18 mouse cellular contexts compared by ENCODE assay signal in genomic region chr9:62022961-62023680, GRCm38 (mm10). TPM values are rescaled to one million over a fixed set of nuclear protein-coding genes. Genes with fewer than 3 reads are reported as not detected.
DNase-seq lines count a peak whose midpoint lies in the region; ATAC-seq lines count a peak whose summit lies in the region.
"Had no signal": no experiment of that assay in that cellular context is flagged by ENCODE, and none has a peak within 500 bp of the region (broad histone marks: within the 10 kb centered on the region; RNA-seq: fewer than 3 reads in every experiment).

No protein-coding gene starts in this region.

- peaks cover 26% of the 10 kb centered on the region for H3K27me3 ChIP-seq in kidney, embryonic 15.5 days
- H3K27me3 ChIP-seq in stomach, embryonic 15.5 days (replicated peaks), result peaks cover 5% of the 10 kb centered on the region; the same call in 1 of the 2 replicates
- peaks cover 13% of the 10 kb centered on the region for H3K27me3 ChIP-seq in midbrain, embryonic 14.5 days (ENCODE audit: control insufficient read depth, insufficient read depth, low read length)

- 71% methylated on average over 6 of the region's 6 CpGs for WGBS in kidney, embryonic 15.5 days
- WGBS in stomach, embryonic 15.5 days, result 76% methylated on average over 6 of the region's 6 CpGs
- 89% methylated on average over 6 of the region's 6 CpGs for WGBS in midbrain, embryonic 14.5 days

- ATAC-seq in kidney, embryonic 15.5 days (replicated peaks; ENCODE audit: low FRiP score), result 0 out of 2 replicates have a peak, but pooled peaks have one; percentile 16
- peak; percentile 20; the same call in 1 of the 2 replicates for ATAC-seq in stomach, embryonic 15.5 days (ENCODE audit: insufficient read depth, low FRiP score, low read depth)
- ATAC-seq in erythroblast, adult 5-6 weeks (replicated peaks; ENCODE audit: low FRiP score, poor library complexity, severe bottlenecking), result no peak
- no peak for ATAC-seq in midbrain, embryonic 14.5 days (ENCODE audit: low FRiP score, low TSS enrichment)
- ATAC-seq: CD4-positive, CD25-positive, alpha-beta regulatory T cell, adult 4 months; lung, postnatal 0 days had no signal

- H3K4me2 ChIP-seq in kidney, embryonic 15.5 days, result no peak overlapping the region
- H3K4me2 ChIP-seq in stomach, embryonic 15.5 days, result 0 out of 2 replicates have a peak overlapping the region, but pooled peaks have one; percentile 5
- no peak overlapping the region for H3K4me2 ChIP-seq in midbrain, embryonic 14.5 days (ENCODE audit: low read length)
- H3K4me2 ChIP-seq: embryonic facial prominence, embryonic 13.5 days; heart, embryonic 12.5 days; liver, embryonic 13.5 days had no signal

- peak overlapping the region; percentile 75 for H3K27ac ChIP-seq in kidney, embryonic 15.5 days
- H3K27ac ChIP-seq in stomach, embryonic 15.5 days, result peak overlapping the region; percentile 37; the same call in 1 of the 2 replicates
- H3K27ac ChIP-seq in midbrain, embryonic 14.5 days (replicated peaks; ENCODE audit: low read depth, low read length), result no peak overlapping the region
- H3K27ac ChIP-seq: embryonic facial prominence, embryonic 13.5 days; forebrain, embryonic 10.5 days; liver, embryonic 13.5 days had no signal

- no peaks in the 10 kb centered on the region for H3K36me3 ChIP-seq in kidney, embryonic 15.5 days
- no peaks in the 10 kb centered on the region for H3K36me3 ChIP-seq in stomach, embryonic 15.5 days
- H3K36me3 ChIP-seq in midbrain, embryonic 14.5 days (ENCODE audit: control insufficient read depth, insufficient read depth, low read length), result no peaks in the 10 kb centered on the region
- H3K36me3 ChIP-seq: embryonic facial prominence, embryonic 13.5 days; forebrain, embryonic 10.5 days; heart, embryonic 12.5 days; liver, embryonic 13.5 days had no signal

- peak; percentile 47 for DNase-seq in adrenal gland, adult 8-10 months
- DNase-seq in adrenal gland, postnatal 25 days, result peak; percentile 56
- DNase-seq in midbrain, embryonic 14.5 days, result no peak
- DNase-seq in cerebellum, postnatal 25 days, result no peak
- DNase-seq: cerebellum, adult 18-20 months; heart, postnatal 36 days; liver, embryonic 13.5 days; spleen, adult 18-20 months had no signal

- peaks cover 56% of the 10 kb centered on the region for H3K4me1 ChIP-seq in kidney, embryonic 15.5 days
- H3K4me1 ChIP-seq in stomach, embryonic 15.5 days, result peaks cover 25% of the 10 kb centered on the region
- peaks cover 7% of the 10 kb centered on the region; the same call in 1 of the 2 replicates for H3K4me1 ChIP-seq in midbrain, embryonic 14.5 days (ENCODE audit: control insufficient read depth, insufficient read depth, low read length)

- no peaks in the 10 kb centered on the region for H3K9me3 ChIP-seq in kidney, embryonic 15.5 days (replicated peaks)
- no peaks in the 10 kb centered on the region for H3K9me3 ChIP-seq in stomach, embryonic 15.5 days
- H3K9me3 ChIP-seq in midbrain, embryonic 14.5 days (ENCODE audit: control insufficient read depth, low read length), result no peaks in the 10 kb centered on the region
- H3K9me3 ChIP-seq: embryonic facial prominence, embryonic 13.5 days; forebrain, embryonic 10.5 days; heart, embryonic 12.5 days; liver, embryonic 13.5 days; megakaryocyte, embryonic 14.5 days had no signal

- no peak overlapping the region for H3K4me3 ChIP-seq in kidney, embryonic 15.5 days (replicated peaks)
- no peak overlapping the region for H3K4me3 ChIP-seq in stomach, embryonic 15.5 days (replicated peaks)
- no peak overlapping the region for H3K4me3 ChIP-seq in midbrain, embryonic 14.5 days (replicated peaks; ENCODE audit: low read depth, low read length)
- H3K4me3 ChIP-seq: embryonic facial prominence, embryonic 13.5 days; forebrain, embryonic 10.5 days; heart, embryonic 12.5 days; liver, embryonic 13.5 days; megakaryocyte, embryonic 14.5 days had no signal

- no peak overlapping the region for H3K9ac ChIP-seq in kidney, embryonic 15.5 days
- H3K9ac ChIP-seq in stomach, embryonic 15.5 days, result no peak overlapping the region
- no peak overlapping the region for H3K9ac ChIP-seq in midbrain, embryonic 14.5 days (replicated peaks; ENCODE audit: low read length)
- H3K9ac ChIP-seq: embryonic facial prominence, embryonic 13.5 days; heart, embryonic 12.5 days; liver, embryonic 13.5 days had no signal

RNA-seq across cellular contexts. Expression of gene Paqr5, which starts 3.5 kb away (rescaled TPM):
- 1 to 10 TPM; 1.9 to 6.4 (median 4.2) TPM for total RNA-seq in adrenal gland, adult 8-10 months (2022)
- 12.0 and 13.8 TPM in 2 replicates for total RNA-seq in adrenal gland, postnatal 25 days (2021)
- 26.8 and 28.8 TPM in 2 replicates for polyA plus RNA-seq in kidney, embryonic 15.5 days (2015; fragmentation: Nextera tagmentation; extraction: Ambion mirVana)
- 20.5 and 30.6 TPM in 2 replicates for polyA plus RNA-seq in stomach, embryonic 15.5 days (2015; fragmentation: Nextera tagmentation; extraction: Ambion mirVana)
- total RNA-seq in erythroblast, adult 5-6 weeks (2015; ENCODE audit: low replicate concordance), result not detected in 2 replicates
- total RNA-seq in erythroblast, adult 5-6 weeks (2017; ENCODE audit: low replicate concordance), result not detected in 2 replicates
- 0.15 and 0.38 TPM in 2 replicates for polyA plus RNA-seq in midbrain, embryonic 14.5 days (2014; fragmentation: Nextera tagmentation; extraction: Ambion mirVana)
- total RNA-seq: heart, postnatal 36 days; MEL had no signal

Comparison
In these comparisons a context has a peak if more than half of its experiments do, and no peak if none do; other contexts are left out.
1. DNase-seq: peak in adrenal gland, adult 8-10 months (single experiment) and adrenal gland, postnatal 25 days (single experiment); none in midbrain, embryonic 14.5 days (single experiment) and cerebellum, postnatal 25 days (0 of 2).
2. ATAC-seq: peak in kidney, embryonic 15.5 days (single experiment) and stomach, embryonic 15.5 days (single experiment); none in erythroblast, adult 5-6 weeks (single experiment) and midbrain, embryonic 14.5 days (single experiment).